Mouse (Mus musculus) ES-E14 (cell line): ENCODE results near the gene Rfx1. TPM values are rescaled to one million over a fixed set of nuclear protein-coding genes. Genes with fewer than 3 reads are reported as not detected.
A peak's percentile ranks its signal among the peaks of the same experiment; 100 is the strongest.

Source experiments
- DNase-seq: peaks from one replicate; pipeline ENCODE4 v3.0.0-alpha.2; 2013; ENCODE audit warnings: low read depth, low spot score
- H3K27ac ChIP-seq: 2 replicates; pipeline ENCODE4 v1.5.1; 2012; ENCODE audit warnings: low read depth, mild to moderate bottlenecking, low read length, moderate library complexity, mixed read lengths; ENCODE audit not compliant: poor library complexity, insufficient read depth, severe bottlenecking
- H3K36me3 ChIP-seq: 2 replicates; pipeline ENCODE4 v1.6.1; 2012; ENCODE audit warnings: mild to moderate bottlenecking, low read length, moderate library complexity, mixed read lengths; ENCODE audit not compliant: control insufficient read depth, poor library complexity, insufficient read depth, severe bottlenecking
- H3K4me1 ChIP-seq, 2 experiments: fragments of 150-350 bp in 1 of 2; sonication (generic) in 1 of 2; 2 replicates each; pipeline ENCODE4 v1.6.1; 2012; ENCODE audit warnings: low read length in 2 of 2, mild to moderate bottlenecking in 1 of 2, mixed read lengths in 1 of 2; ENCODE audit not compliant: control insufficient read depth in 2 of 2, insufficient read depth in 2 of 2, poor library complexity in 1 of 2
- H3K4me3 ChIP-seq, 2 experiments: fragments of 150-350 bp in 1 of 2; sonication (generic) in 1 of 2; 2 replicates each; pipeline ENCODE4 v1.5.1; 2012; ENCODE audit warnings: low read length in 2 of 2, low read depth in 1 of 2, mild to moderate bottlenecking in 1 of 2, mixed read lengths in 1 of 2; ENCODE audit not compliant: insufficient read depth in 1 of 2, poor library complexity in 1 of 2, severe bottlenecking in 1 of 2
- H3K9ac ChIP-seq: 2 replicates; pipeline ENCODE4 v1.6.1; 2012; ENCODE audit warnings: low read depth, mild to moderate bottlenecking, low read length, mixed read lengths; ENCODE audit not compliant: poor library complexity, insufficient read depth, severe bottlenecking
- H3K9me3 ChIP-seq: fragments of 150-350 bp; sonication (generic); 2 replicates; pipeline ENCODE4 v1.6.1; 2012; ENCODE audit warnings: low read depth, mild to moderate bottlenecking, low read length; ENCODE audit not compliant: control insufficient read depth, insufficient read depth
- CHD2 ChIP-seq: IDR thresholded peaks from 2 replicates; pipeline ENCODE4 v1.6.1; 2014; ENCODE audit warnings: mild to moderate bottlenecking, low read depth, low read length, inconsistent platforms
- HCFC1 ChIP-seq: IDR thresholded peaks from 2 replicates; pipeline ENCODE4 v1.6.1; 2012; ENCODE audit warnings: low read length, inconsistent platforms, borderline replicate concordance; ENCODE audit not compliant: insufficient read depth
- MAFK ChIP-seq: IDR thresholded peaks from 2 replicates; pipeline ENCODE4 v1.6.1; 2014; ENCODE audit warnings: mild to moderate bottlenecking, low read depth, low read length, inconsistent platforms; ENCODE audit not compliant: insufficient read depth
- ZC3H11A ChIP-seq: IDR thresholded peaks from 2 replicates; pipeline ENCODE4 v1.6.1; 2012; ENCODE audit warnings: low read depth, mild to moderate bottlenecking, inconsistent platforms, low read length, borderline replicate concordance
- ZNF384 ChIP-seq: IDR thresholded peaks from 2 replicates; pipeline ENCODE4 v1.6.1; 2012; ENCODE audit warnings: low read depth, low read length, inconsistent platforms
- in situ Hi-C, 2 experiments: fragments of 600-800 bp; cut with MboI; formaldehyde crosslinking; loops; one replicate each; pipeline ENCODE4 v1.15.1; 2025; ENCODE audit warnings: low sequenced_read_pairs in 2 of 2, inconsistent platforms in 1 of 2; ENCODE audit not compliant: unreplicated experiment in 2 of 2
- total RNA-seq: library from RNA; depleted of rRNA; stranded (reverse); fragments of 300-350 nt; gene quantifications from 2 replicates; pipeline ENCODE4 v1.2.3, GENCODE M21; 2012; rRNA removed

Gene Rfx1
- total RNA-seq: 16.2 and 22.3 TPM in 2 replicates

- H3K27ac ChIP-seq: peak within 1 kb of the TSS; percentile 99
- in situ Hi-C loops: no loop called here
- H3K4me1 ChIP-seq: peaks cover 3 to 10% of the 10 kb centered on the region in 2 experiments; a peak in 3 of 4 replicates
- H3K9me3 ChIP-seq: no peaks in the 10 kb centered on the region
- TF ChIP-seq HCFC1 (peak; percentile 99), CHD2 (peak; percentile 98), MAFK (no peak), ZC3H11A (no peak), ZNF384 (no peak)
- peak within 1 kb of the TSS; percentile 68 to 99 for H3K4me3 ChIP-seq
- H3K36me3 ChIP-seq: no peaks in the 10 kb centered on the region
- H3K9ac ChIP-seq: peak within 1 kb of the TSS; percentile 98
- peak; percentile 99 for DNase-seq
Measured at GRCm38 (mm10) chr8:84066291-84066930, at the start of gene Rfx1. Gene Rfx1 (plus strand): TSS chr8:84066834.

GRCm38 (mm10) chr8:84019738-84020137 is 46.9 kb upstream of the Rfx1 start:
- no peak overlapping the region for H3K4me3 ChIP-seq
- H3K36me3 ChIP-seq: no peaks in the 10 kb centered on the region
- H3K4me1 ChIP-seq: peaks cover 16 to 34% of the 10 kb centered on the region in 2 experiments
- H3K27ac ChIP-seq: no peak overlapping the region
- in situ Hi-C loops: loop anchor here in 1 of 2 experiments (10.0 kb wide), 1 partner anchor 335 kb away; no protein-coding TSS in a partner anchor
- no peak for DNase-seq
- no peak overlapping the region for H3K9ac ChIP-seq
- H3K9me3 ChIP-seq: no peaks in the 10 kb centered on the region
- TF ChIP-seq ZC3H11A (no peak), CHD2 (no peak), ZNF384 (no peak), MAFK (no peak), HCFC1 (no peak)

GRCm38 (mm10) chr8:84021096-84021495 is 45.5 kb upstream of the Rfx1 start, which contains the start of gene Palm3:
Gene Palm3 (plus strand): TSS chr8:84021471.
- Histone ChIP-seq H3K9me3 (no peaks in the 10 kb centered on the region), H3K27ac (peak within 1 kb of the TSS; percentile 41), H3K4me3 (peak within 1 kb of the TSS; percentile 8 to 23; a peak in 3 of 4 replicates), H3K36me3 (no peaks in the 10 kb centered on the region), H3K4me1 (peaks cover 16 to 43% of the 10 kb centered on the region in 2 experiments), H3K9ac (peak within 1 kb of the TSS; percentile 50)
- TF ChIP-seq MAFK (no peak), ZNF384 (no peak), CHD2 (no peak), ZC3H11A (no peak), HCFC1 (no peak)
- in situ Hi-C loops: no loop called here
- DNase-seq: no peak

GRCm38 (mm10) chr8:84021569-84021968 is 45.1 kb upstream of the Rfx1 start:
- Histone ChIP-seq H3K9me3 (no peaks in the 10 kb centered on the region), H3K27ac (peak overlapping the region; percentile 13; the same call in 1 of the 2 replicates), H3K4me3 (peak overlapping the region; percentile 8 to 23; a peak in 3 of 4 replicates), H3K4me1 (peaks cover 16 to 47% of the 10 kb centered on the region in 2 experiments), H3K36me3 (no peaks in the 10 kb centered on the region), H3K9ac (peak overlapping the region; percentile 40)
- DNase-seq: no peak
- in situ Hi-C loops: no loop called here
- TF ChIP-seq CHD2 (no peak), MAFK (no peak), ZC3H11A (no peak), HCFC1 (no peak), ZNF384 (no peak)
